Mouse (Mus musculus) forebrain, embryonic 16.5 days (tissue): Measurements from ENCODE around the gene Ppcdc. TPM values are rescaled to one million over a fixed set of nuclear protein-coding genes. Genes with fewer than 3 reads are reported as not detected.
"Not testable (repeated sequence)": the region's sequence is repeated elsewhere in the genome, so short reads cannot be mapped to it uniquely, and the experiment has no call there.

Experiments
- ATAC-seq: fragments of 200-750 bp; cut with Nextera tagmentation; 2 replicates; pipeline ENCODE4 v1.8.0; 2017; ENCODE audit warnings: mild to moderate bottlenecking, moderate library complexity
- H3K27ac ChIP-seq: fragments of 300-500 bp; sonication (generic); 2 replicates; pipeline ENCODE4 v1.5.1; 2014; ENCODE audit warnings: low read length, control low read depth
- H3K27me3 ChIP-seq: fragments of 300-500 bp; sonication (generic); replicated peaks from 2 replicates; pipeline ENCODE4 v1.6.1; 2014; ENCODE audit warnings: low read length; ENCODE audit not compliant: control insufficient read depth, insufficient read depth
- H3K36me3 ChIP-seq: fragments of 300-500 bp; sonication (generic); 2 replicates; pipeline ENCODE4 v1.6.1; 2014; ENCODE audit not compliant: control insufficient read depth, insufficient read depth
- H3K4me1 ChIP-seq: fragments of 300-500 bp; sonication (generic); replicated peaks from 2 replicates; pipeline ENCODE4 v1.6.1; 2014; ENCODE audit warnings: low read length; ENCODE audit not compliant: control insufficient read depth, insufficient read depth
- H3K4me2 ChIP-seq: fragments of 300-500 bp; sonication (generic); 2 replicates; pipeline ENCODE4 v1.6.1; 2014; ENCODE audit warnings: mild to moderate bottlenecking, low read length, control low read depth
- H3K4me3 ChIP-seq: fragments of 300-500 bp; sonication (generic); replicated peaks from 2 replicates; pipeline ENCODE4 v1.5.1; 2014; ENCODE audit warnings: mild to moderate bottlenecking, low read length, control low read depth
- H3K9ac ChIP-seq: fragments of 300-500 bp; sonication (generic); replicated peaks from 2 replicates; pipeline ENCODE4 v1.6.1; 2014; ENCODE audit warnings: low read depth, low read length, control low read depth
- H3K9me3 ChIP-seq: fragments of 300-500 bp; sonication (generic); 2 replicates; pipeline ENCODE4 v1.6.1; 2016; ENCODE audit warnings: low read length; ENCODE audit not compliant: control insufficient read depth
- WGBS: fragments of 180-500 bp; shearing (Covaris S2); extraction: QIAGEN DNeasy Blood & Tissue Kit; methylation state at CpG from one replicate; pipeline ENCODE4 v1.1.7; 2014; 5-methylcytosine and 5-hydroxymethylcytosine counted together
- polyA plus RNA-seq: library from polyadenylated mRNA; unstranded; fragments of >200 nt; fragmentation: Nextera tagmentation; extraction: Ambion mirVana; gene quantifications from 2 replicates; pipeline ENCODE4 v1.2.1, GENCODE M21; 2015

The Ppcdc gene
- polyA plus RNA-seq, 1 experiment from 2014 or later: 26.9 TPM

DNA sequence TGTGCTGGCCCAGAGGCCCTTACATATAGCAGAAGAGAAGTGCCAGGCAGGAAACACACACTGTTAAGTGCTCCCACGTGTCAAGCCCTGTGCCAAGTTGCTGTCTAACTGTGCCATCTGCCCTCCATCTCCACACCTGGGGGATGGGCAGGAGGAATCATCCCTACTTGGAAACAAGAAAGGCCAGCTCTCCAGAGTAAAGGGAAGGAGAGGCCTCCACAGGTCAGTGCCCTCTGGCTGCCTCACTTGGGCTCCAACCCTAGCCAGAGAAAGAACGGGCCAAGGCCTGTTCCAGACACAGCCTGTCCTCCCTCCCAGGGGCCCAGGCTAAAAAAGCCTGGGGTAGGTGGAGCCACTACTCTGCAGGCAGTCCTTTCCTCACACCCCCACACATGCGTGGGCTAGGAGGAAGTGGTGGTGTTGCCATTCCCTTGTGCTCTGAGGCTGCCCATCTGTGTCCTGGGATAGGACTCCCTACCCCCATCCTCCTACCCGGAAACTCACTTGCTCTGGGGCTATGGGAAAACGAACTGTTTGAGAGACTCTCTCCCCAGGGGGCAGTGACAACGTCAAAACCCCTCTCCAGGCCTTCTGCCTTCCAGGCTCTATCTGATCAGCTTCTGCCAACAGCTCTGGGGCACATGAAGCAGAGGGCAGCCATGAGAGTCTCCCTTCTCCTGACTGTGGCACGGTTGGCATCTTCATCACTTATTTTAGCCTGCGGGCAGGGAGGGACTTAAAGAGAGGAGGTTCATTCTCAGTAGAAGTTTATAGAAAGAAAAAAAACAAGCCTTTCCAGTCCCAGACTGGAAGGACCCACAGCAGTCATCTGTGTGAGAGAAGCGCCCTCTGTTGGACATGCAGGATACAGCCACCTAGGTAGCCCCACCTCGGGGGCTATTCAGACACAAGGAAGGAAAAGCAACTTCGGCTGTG is 6.6 kb downstream of the Ppcdc start:
- H3K27me3 ChIP-seq: no peaks in the 10 kb centered on the region
- H3K9ac ChIP-seq: 0 out of 2 replicates have a peak overlapping the region, but pooled peaks have one; percentile 2
- peak; percentile 69 for ATAC-seq
- H3K36me3 ChIP-seq: no peaks in the 10 kb centered on the region
- no peaks in the 10 kb centered on the region for H3K9me3 ChIP-seq
- no peak overlapping the region for H3K4me3 ChIP-seq
- WGBS: 21% methylated on average over 11 of the region's 11 CpGs
- peaks cover 17% of the 10 kb centered on the region for H3K4me1 ChIP-seq
- H3K4me2 ChIP-seq: no peak overlapping the region
- no peak overlapping the region for H3K27ac ChIP-seq

GRCm38 (mm10) chr9:57432480-57432879 is 7.4 kb downstream of the Ppcdc start:
- ATAC-seq: no peak
- WGBS: 92% methylated on average over 3 of the region's 3 CpGs
- Histone ChIP-seq H3K9me3 (no peaks in the 10 kb centered on the region), H3K36me3 (no peaks in the 10 kb centered on the region), H3K27ac (no peak overlapping the region), H3K4me2 (no peak overlapping the region), H3K4me1 (peaks cover 17% of the 10 kb centered on the region), H3K27me3 (no peaks in the 10 kb centered on the region), H3K9ac (no peak overlapping the region), H3K4me3 (no peak overlapping the region)

DNA sequence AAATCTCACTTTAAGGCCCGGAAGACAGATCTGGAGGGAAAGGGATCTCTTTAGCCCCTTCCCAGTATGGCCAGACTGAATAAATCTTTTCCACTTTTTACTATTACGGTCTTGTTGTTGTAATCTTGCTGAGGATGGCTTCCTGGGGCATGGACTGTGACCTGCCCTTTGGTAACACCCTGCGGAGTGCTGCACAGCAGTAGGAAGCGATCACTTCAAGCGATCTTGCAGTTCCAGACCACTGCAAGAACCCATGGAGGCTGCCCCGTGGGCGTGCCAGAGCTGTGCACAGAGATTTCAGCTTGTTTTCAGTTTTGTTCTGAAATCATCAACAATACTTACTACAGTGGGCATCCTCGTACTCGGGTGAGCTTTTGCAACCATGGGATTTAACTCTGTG is 8.7 kb downstream of the Ppcdc start:
- no peaks in the 10 kb centered on the region for H3K9me3 ChIP-seq
- no peak for ATAC-seq
- WGBS: 25% methylated on average over 9 of the region's 9 CpGs
- peaks cover 17% of the 10 kb centered on the region for H3K4me1 ChIP-seq
- no peak overlapping the region for H3K27ac ChIP-seq
- H3K36me3 ChIP-seq: no peaks in the 10 kb centered on the region
- no peaks in the 10 kb centered on the region for H3K27me3 ChIP-seq
- peak overlapping the region; percentile 24; the same call in 1 of the 2 replicates for H3K9ac ChIP-seq
- H3K4me2 ChIP-seq: no peak overlapping the region
- H3K4me3 ChIP-seq: no peak overlapping the region

DNA sequence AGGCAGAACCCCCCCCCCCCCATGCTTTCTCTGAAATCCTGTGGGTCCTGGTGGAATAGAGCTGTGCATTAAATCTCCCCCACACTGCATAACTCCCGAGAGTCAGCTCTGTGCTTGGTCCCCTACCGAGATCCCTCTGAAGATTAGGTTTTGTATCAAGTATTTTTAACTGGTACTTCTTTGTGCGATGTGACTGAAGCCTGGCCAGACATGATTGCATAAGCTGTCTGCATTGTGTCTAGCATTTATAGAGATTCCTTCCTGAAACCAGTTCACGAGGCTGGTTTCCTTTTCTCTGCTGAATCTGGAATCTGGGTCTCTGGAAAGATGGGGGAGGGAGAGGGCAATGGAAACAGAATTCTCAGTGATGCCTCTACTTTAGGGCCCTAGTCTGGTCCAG is 11.5 kb downstream of the Ppcdc start:
- WGBS: 42% methylated on average over 4 of the region's 4 CpGs
- Histone ChIP-seq H3K27me3 (no peaks in the 10 kb centered on the region), H3K4me2 (no peak overlapping the region), H3K9me3 (no peaks in the 10 kb centered on the region), H3K4me3 (no peak overlapping the region), H3K27ac (no peak overlapping the region), H3K36me3 (no peaks in the 10 kb centered on the region), H3K4me1 (peaks cover 15% of the 10 kb centered on the region), H3K9ac (no peak overlapping the region)
- no peak for ATAC-seq

GRCm38 (mm10) chr9:57427937-57428336 is 12.0 kb downstream of the Ppcdc start:
- Histone ChIP-seq H3K4me3 (no peak overlapping the region), H3K27me3 (no peaks in the 10 kb centered on the region), H3K4me1 (peaks cover 11% of the 10 kb centered on the region), H3K9me3 (no peaks in the 10 kb centered on the region), H3K4me2 (no peak overlapping the region), H3K9ac (no peak overlapping the region), H3K36me3 (no peaks in the 10 kb centered on the region), H3K27ac (no peak overlapping the region)
- WGBS: 58% methylated on average over 4 of the region's 4 CpGs
- no peak for ATAC-seq

DNA sequence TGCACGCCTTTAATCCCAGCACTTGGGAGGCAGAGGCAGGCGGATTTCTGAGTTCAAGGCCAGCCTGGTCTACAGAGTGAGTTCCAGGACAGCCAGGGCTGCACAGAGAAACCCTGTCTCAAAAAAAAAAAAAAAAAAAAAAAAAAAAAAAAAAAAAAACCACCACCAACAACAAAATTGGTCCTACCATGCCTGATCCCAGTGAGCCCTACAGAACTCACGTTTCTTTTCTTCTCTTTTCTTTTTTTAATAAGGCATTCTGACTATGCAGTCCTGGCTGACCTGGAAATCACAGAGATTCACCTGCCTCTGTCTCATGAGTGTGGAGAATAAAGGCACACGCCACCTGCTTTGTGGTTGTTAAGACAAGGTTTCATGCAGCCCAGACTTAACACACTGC is 12.8 kb downstream of the Ppcdc start:
- not testable (repeated sequence) for H3K4me2 ChIP-seq, ATAC-seq, H3K36me3 ChIP-seq, H3K9ac ChIP-seq, H3K4me1 ChIP-seq, H3K27ac ChIP-seq, H3K4me3 ChIP-seq, H3K27me3 ChIP-seq, H3K9me3 ChIP-seq
- WGBS: 84% methylated on average over 4 of the region's 4 CpGs

DNA sequence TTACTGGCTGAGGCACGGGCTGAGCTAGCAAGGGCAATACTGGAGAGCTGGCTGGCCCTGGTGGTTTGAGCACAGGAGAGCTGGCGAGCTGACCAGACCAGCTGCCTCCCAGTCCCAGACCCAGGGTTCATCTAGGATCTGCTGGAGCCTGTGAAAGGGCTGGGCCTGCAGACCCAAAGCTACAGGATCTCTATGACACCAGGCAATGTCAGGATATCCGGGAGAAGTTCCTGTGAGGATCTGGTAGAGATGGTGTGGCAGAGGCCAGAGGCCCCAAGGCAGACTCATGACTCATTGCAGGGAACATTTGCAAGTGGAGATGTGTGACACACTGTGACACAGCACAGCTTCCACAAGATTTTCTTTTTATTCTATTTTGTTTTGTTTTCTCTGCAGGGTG is 14.8 kb downstream of the Ppcdc start:
- Histone ChIP-seq H3K9ac (no peak overlapping the region), H3K9me3 (no peaks in the 10 kb centered on the region), H3K27me3 (no peaks in the 10 kb centered on the region), H3K36me3 (no peaks in the 10 kb centered on the region), H3K27ac (no peak overlapping the region), H3K4me3 (no peak overlapping the region), H3K4me2 (no peak overlapping the region), H3K4me1 (peaks cover 7% of the 10 kb centered on the region)
- 84% methylated on average over 3 of the region's 3 CpGs for WGBS
- no peak for ATAC-seq

- no peaks in the 10 kb centered on the region for H3K27me3 ChIP-seq
- H3K9ac ChIP-seq: no peak overlapping the region
- H3K4me1 ChIP-seq: peaks cover 7% of the 10 kb centered on the region
- no peak for ATAC-seq
- H3K4me3 ChIP-seq: no peak overlapping the region
- no peaks in the 10 kb centered on the region for H3K36me3 ChIP-seq
- H3K9me3 ChIP-seq: no peaks in the 10 kb centered on the region
- no peak overlapping the region for H3K27ac ChIP-seq
- 87% methylated on average over 6 of the region's 6 CpGs for WGBS
- no peak overlapping the region for H3K4me2 ChIP-seq
Measured at GRCm38 (mm10) chr9:57424066-57424465, 15.9 kb downstream of the Ppcdc start.

DNA sequence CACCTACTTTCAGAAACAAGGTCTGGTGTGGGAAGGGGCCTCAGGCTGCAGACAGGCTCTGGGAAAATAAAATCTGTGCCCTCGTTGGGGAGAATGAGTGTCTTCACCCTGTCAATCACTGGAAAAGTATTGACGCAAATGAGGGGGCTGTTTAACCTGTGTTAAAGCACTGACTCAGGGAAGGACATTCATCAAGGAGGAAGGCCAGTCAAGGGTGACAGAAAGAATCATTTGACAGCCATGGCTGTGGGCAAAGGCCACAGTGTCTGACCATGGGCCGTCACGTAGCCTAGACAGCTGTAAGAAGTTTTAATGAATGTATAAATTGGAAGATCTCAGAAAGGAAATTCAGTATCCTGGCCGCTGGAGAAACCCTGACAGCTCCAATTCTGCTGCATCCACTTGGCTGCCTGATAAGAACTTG is 18.2 kb downstream of the Ppcdc start:
- no peak overlapping the region for H3K4me2 ChIP-seq
- H3K4me3 ChIP-seq: no peak overlapping the region
- no peaks in the 10 kb centered on the region for H3K36me3 ChIP-seq
- no peak overlapping the region for H3K27ac ChIP-seq
- no peak for ATAC-seq
- no peaks in the 10 kb centered on the region for H3K27me3 ChIP-seq
- no peaks in the 10 kb centered on the region for H3K9me3 ChIP-seq
- WGBS: 81% methylated on average over 5 of the region's 5 CpGs
- H3K4me1 ChIP-seq: peaks cover 7% of the 10 kb centered on the region
- no peak overlapping the region for H3K9ac ChIP-seq
